Mouse (Mus musculus): ENCODE measurements around the gene Wwox. TPM values are rescaled to one million over a fixed set of nuclear protein-coding genes. Genes with fewer than 3 reads are reported as not detected.

Wwox gene
- polyA plus RNA-seq, 1 experiment from 2014 or later: 10.3 TPM

DNA sequence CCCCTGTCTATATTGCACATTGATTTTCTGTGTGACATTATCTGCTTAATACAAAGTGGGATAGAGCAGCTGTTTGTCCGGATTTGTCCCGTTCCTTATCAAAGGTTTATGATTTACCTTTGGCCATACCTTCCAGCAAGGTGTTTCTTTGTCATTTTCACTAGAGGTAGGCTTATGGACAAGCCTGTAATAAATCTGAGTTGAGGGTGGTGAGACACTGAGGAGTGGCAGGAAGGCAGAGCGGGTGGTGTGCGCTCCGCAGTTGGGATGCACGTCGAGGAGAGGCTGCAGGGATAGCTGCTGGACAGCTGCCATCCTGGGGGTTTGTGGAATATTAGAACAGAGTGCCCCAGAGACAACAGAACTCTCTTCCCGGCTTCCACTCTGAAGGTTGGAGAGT is 458.0 kb downstream of the Wwox start:
- Histone ChIP-seq H3K27ac (ENCODE audit: low read depth, low read length) (no peak overlapping the region), H3K4me2 (no peak overlapping the region), H3K27me3 (ENCODE audit: control insufficient read depth, insufficient read depth, low read length) (no peaks in the 10 kb centered on the region), H3K9me3 (replicated peaks; ENCODE audit: control insufficient read depth, low read length) (no peaks in the 10 kb centered on the region), H3K36me3 (ENCODE audit: control insufficient read depth, insufficient read depth, low read length) (no peaks in the 10 kb centered on the region), H3K4me3 (ENCODE audit: low read depth, low read length) (no peak overlapping the region), H3K4me1 (ENCODE audit: control insufficient read depth, insufficient read depth, low read length) (no peaks in the 10 kb centered on the region), H3K9ac (ENCODE audit: low read depth, low read length) (no peak overlapping the region)
- no peak for ATAC-seq (replicated peaks; ENCODE audit: insufficient number of reproducible peaks, low FRiP score, low TSS enrichment)
- WGBS (ENCODE audit: insufficient replicate concordance): 79% methylated on average over 8 of the region's 8 CpGs

DNA sequence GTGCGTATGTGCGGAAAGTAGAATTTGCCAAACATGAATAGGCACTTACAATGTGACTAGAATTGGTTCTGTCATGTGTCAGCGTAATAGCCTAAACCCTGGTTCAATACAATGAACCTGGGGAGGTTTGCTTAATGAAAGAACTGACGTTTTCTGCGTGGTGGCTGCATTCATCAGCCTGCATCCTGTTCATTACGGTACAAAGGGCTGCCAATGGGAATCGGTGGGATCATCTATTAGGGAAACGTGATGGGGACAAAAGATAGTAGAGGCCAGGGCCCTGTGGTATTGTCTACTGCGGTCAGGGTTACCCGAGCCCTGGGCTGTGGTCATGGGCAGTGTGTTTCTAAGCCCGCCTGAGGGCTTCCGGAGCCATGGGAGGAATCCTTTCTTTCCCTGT is 459.7 kb downstream of the Wwox start:
- H3K4me3 ChIP-seq (ENCODE audit: low read depth, low read length): no peak overlapping the region
- no peaks in the 10 kb centered on the region for H3K36me3 ChIP-seq (ENCODE audit: control insufficient read depth, insufficient read depth, low read length)
- WGBS (ENCODE audit: insufficient replicate concordance): 87% methylated on average over 12 of the region's 12 CpGs
- H3K4me1 ChIP-seq (ENCODE audit: control insufficient read depth, insufficient read depth, low read length): no peaks in the 10 kb centered on the region
- no peak for ATAC-seq (replicated peaks; ENCODE audit: insufficient number of reproducible peaks, low FRiP score, low TSS enrichment)
- H3K27me3 ChIP-seq (ENCODE audit: control insufficient read depth, insufficient read depth, low read length): no peaks in the 10 kb centered on the region
- no peak overlapping the region for H3K4me2 ChIP-seq
- no peak overlapping the region for H3K9ac ChIP-seq (ENCODE audit: low read depth, low read length)
- H3K9me3 ChIP-seq (replicated peaks; ENCODE audit: control insufficient read depth, low read length): no peaks in the 10 kb centered on the region
- no peak overlapping the region for H3K27ac ChIP-seq (ENCODE audit: low read depth, low read length)

DNA sequence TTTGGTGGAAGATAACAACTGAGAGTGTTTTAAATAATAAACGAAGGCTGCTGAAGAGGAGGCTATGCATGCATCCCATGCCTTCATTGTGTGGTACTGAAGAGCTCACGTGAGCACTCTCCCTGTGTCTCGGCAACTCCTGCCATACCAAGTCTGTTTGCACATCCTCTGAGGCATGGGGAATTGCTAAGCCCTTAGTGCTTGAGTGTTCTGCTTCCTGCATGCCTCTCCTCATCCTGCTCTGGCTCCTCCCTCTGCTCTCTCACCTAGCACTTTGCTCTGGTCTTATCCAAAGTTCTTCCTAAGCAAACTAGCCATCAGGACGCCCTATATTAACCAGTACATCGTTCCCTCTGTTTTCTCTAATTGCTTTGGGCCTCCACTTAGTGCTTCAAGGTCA is 463.1 kb downstream of the Wwox start:
- 76% methylated on average over 5 of the region's 5 CpGs for WGBS (ENCODE audit: insufficient replicate concordance)
- no peaks in the 10 kb centered on the region for H3K27me3 ChIP-seq (ENCODE audit: control insufficient read depth, insufficient read depth, low read length)
- no peaks in the 10 kb centered on the region for H3K9me3 ChIP-seq (replicated peaks; ENCODE audit: control insufficient read depth, low read length)
- no peak overlapping the region for H3K27ac ChIP-seq (ENCODE audit: low read depth, low read length)
- no peaks in the 10 kb centered on the region for H3K36me3 ChIP-seq (ENCODE audit: control insufficient read depth, insufficient read depth, low read length)
- H3K4me2 ChIP-seq: no peak overlapping the region
- ATAC-seq (replicated peaks; ENCODE audit: insufficient number of reproducible peaks, low FRiP score, low TSS enrichment): no peak
- H3K4me3 ChIP-seq (ENCODE audit: low read depth, low read length): no peak overlapping the region
- H3K4me1 ChIP-seq (ENCODE audit: control insufficient read depth, insufficient read depth, low read length): no peaks in the 10 kb centered on the region
- no peak overlapping the region for H3K9ac ChIP-seq (ENCODE audit: low read depth, low read length)

DNA sequence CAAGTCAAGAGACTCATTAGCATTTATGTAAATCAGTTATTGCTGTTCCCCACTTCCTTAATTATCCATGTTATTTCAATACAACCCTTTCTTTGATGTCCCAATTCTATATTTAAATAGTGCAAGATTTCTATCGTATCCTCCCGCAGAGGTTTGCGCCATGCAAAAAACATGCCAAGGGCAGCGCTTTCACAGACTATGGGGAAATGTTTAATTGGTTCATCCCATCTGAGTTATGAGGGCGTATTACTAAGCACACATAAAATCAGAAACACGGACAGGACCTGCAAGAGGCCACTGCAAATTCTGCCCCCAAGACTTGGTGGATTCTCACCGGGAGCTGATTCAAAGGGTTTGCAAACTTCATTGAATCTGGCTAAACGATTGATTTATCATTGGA is 468.6 kb downstream of the Wwox start:
- no peak overlapping the region for H3K4me3 ChIP-seq (ENCODE audit: low read depth, low read length)
- ATAC-seq (replicated peaks; ENCODE audit: insufficient number of reproducible peaks, low FRiP score, low TSS enrichment): no peak
- H3K27me3 ChIP-seq (ENCODE audit: control insufficient read depth, insufficient read depth, low read length): no peaks in the 10 kb centered on the region
- no peaks in the 10 kb centered on the region for H3K4me1 ChIP-seq (ENCODE audit: control insufficient read depth, insufficient read depth, low read length)
- H3K36me3 ChIP-seq (ENCODE audit: control insufficient read depth, insufficient read depth, low read length): no peaks in the 10 kb centered on the region
- H3K9me3 ChIP-seq (replicated peaks; ENCODE audit: control insufficient read depth, low read length): no peaks in the 10 kb centered on the region
- no peak overlapping the region for H3K4me2 ChIP-seq
- no peak overlapping the region for H3K27ac ChIP-seq (ENCODE audit: low read depth, low read length)
- no peak overlapping the region for H3K9ac ChIP-seq (ENCODE audit: low read depth, low read length)
- WGBS (ENCODE audit: insufficient replicate concordance): 88% methylated on average over 8 of the region's 8 CpGs

DNA sequence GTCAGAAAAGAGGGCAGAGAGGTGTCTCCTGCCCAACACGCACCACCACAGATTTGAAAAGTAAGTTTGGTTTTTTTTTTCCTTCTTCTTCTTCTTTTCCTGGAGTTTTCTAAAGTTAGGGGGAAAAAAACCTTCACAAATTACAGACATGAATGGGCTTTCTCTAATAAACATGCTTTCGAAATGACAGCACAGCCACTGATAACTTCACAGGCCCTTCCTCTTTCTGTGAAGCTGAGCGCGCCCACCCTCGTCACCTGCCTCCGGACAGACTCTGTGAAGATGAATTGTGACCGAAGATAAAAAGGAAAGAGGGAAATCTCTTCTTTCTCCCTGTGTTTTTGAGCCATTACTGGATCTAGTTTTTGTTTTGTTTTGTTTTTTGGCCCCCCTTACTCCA is 469.1 kb downstream of the Wwox start:
- no peak overlapping the region for H3K9ac ChIP-seq (ENCODE audit: low read depth, low read length)
- no peak for ATAC-seq (replicated peaks; ENCODE audit: insufficient number of reproducible peaks, low FRiP score, low TSS enrichment)
- no peaks in the 10 kb centered on the region for H3K4me1 ChIP-seq (ENCODE audit: control insufficient read depth, insufficient read depth, low read length)
- no peak overlapping the region for H3K27ac ChIP-seq (ENCODE audit: low read depth, low read length)
- H3K36me3 ChIP-seq (ENCODE audit: control insufficient read depth, insufficient read depth, low read length): no peaks in the 10 kb centered on the region
- no peak overlapping the region for H3K4me2 ChIP-seq
- no peaks in the 10 kb centered on the region for H3K27me3 ChIP-seq (ENCODE audit: control insufficient read depth, insufficient read depth, low read length)
- WGBS (ENCODE audit: insufficient replicate concordance): 70% methylated on average over 7 of the region's 7 CpGs
- no peak overlapping the region for H3K4me3 ChIP-seq (ENCODE audit: low read depth, low read length)
- no peaks in the 10 kb centered on the region for H3K9me3 ChIP-seq (replicated peaks; ENCODE audit: control insufficient read depth, low read length)

DNA sequence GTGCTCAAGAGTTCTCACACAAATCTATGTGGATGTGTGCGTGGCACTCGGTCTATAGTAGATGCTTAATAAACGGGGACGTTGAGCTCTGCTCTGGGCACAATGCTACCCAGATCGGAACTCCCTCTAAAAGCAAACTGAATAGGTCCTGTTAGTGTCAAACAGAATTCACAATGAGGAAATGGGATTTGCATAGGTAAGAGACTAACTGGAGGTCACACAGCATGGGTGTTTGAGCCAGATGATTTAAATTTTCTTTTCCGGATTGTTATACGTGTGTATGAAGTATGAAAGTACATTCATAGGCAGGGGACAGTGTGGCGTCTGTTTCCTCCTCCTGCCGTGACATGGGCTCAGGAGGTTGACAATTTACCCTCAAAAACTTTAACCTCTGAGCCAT is 469.7 kb downstream of the Wwox start:
- 79% methylated on average over 9 of the region's 9 CpGs for WGBS (ENCODE audit: insufficient replicate concordance)
- no peaks in the 10 kb centered on the region for H3K9me3 ChIP-seq (replicated peaks; ENCODE audit: control insufficient read depth, low read length)
- no peak for ATAC-seq (replicated peaks; ENCODE audit: insufficient number of reproducible peaks, low FRiP score, low TSS enrichment)
- H3K36me3 ChIP-seq (ENCODE audit: control insufficient read depth, insufficient read depth, low read length): no peaks in the 10 kb centered on the region
- H3K4me2 ChIP-seq: no peak overlapping the region
- H3K4me1 ChIP-seq (ENCODE audit: control insufficient read depth, insufficient read depth, low read length): no peaks in the 10 kb centered on the region
- no peak overlapping the region for H3K4me3 ChIP-seq (ENCODE audit: low read depth, low read length)
- no peak overlapping the region for H3K27ac ChIP-seq (ENCODE audit: low read depth, low read length)
- H3K9ac ChIP-seq (ENCODE audit: low read depth, low read length): no peak overlapping the region
- no peaks in the 10 kb centered on the region for H3K27me3 ChIP-seq (ENCODE audit: control insufficient read depth, insufficient read depth, low read length)

DNA sequence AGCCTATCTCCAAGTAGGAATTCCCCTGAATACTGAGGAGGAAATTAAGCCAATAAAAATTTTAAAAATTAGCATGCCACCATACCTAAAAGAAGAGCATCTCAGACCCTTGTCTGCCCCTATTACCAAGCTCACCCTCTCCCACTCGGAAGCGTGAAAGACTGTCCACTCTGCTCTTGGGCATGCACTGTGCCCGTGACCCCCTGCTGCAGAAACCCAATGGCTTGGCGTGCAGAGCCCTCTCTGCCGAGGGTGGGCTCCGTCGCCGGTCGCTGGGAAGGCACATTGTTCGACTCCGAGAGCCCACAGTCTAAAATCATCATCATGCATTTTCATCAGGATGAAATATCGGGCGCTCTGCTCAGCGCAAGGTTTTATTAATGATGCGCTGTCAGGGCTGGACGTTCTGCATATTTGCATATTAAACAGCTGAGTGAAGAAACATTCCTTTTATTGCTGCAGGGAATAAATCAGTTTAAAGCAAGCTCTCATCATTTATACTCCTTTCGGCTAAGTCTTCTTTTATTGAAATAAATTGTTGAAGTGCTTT is 471.7 kb downstream of the Wwox start:
- WGBS (ENCODE audit: insufficient replicate concordance): 88% methylated on average over 17 of the region's 17 CpGs

DNA sequence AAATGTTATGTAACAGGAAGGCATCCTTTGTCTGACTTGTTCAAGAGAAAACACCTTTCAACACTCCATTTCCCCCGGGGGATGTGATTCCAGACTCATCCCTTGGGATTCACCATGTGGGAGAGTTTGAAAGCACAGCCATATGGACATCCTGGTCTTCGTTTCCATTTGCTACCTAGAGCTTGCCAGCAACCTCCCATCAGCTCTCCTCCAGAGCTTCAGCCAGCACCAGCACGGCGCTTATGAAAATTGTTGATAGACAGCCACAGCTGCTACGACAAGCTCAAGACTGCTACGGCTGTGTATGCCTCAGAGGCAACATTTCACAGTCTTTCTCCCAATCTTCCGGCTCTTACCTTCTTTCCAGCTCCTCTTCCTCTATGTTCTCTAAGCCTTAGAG is 484.2 kb downstream of the Wwox start:
- no peaks in the 10 kb centered on the region for H3K9me3 ChIP-seq (replicated peaks; ENCODE audit: control insufficient read depth, low read length)
- no peak overlapping the region for H3K9ac ChIP-seq (ENCODE audit: low read depth, low read length)
- H3K4me3 ChIP-seq (ENCODE audit: low read depth, low read length): no peak overlapping the region
- H3K27ac ChIP-seq (ENCODE audit: low read depth, low read length): no peak overlapping the region
- no peak for ATAC-seq (replicated peaks; ENCODE audit: insufficient number of reproducible peaks, low FRiP score, low TSS enrichment)
- no peak overlapping the region for H3K4me2 ChIP-seq
- H3K4me1 ChIP-seq (ENCODE audit: control insufficient read depth, insufficient read depth, low read length): peaks cover 7% of the 10 kb centered on the region; the same call in 1 of the 2 replicates
- no peaks in the 10 kb centered on the region for H3K27me3 ChIP-seq (ENCODE audit: control insufficient read depth, insufficient read depth, low read length)
- H3K36me3 ChIP-seq (ENCODE audit: control insufficient read depth, insufficient read depth, low read length): no peaks in the 10 kb centered on the region
- 78% methylated on average over 7 of the region's 7 CpGs for WGBS (ENCODE audit: insufficient replicate concordance)

More for the DNA sequence above, 471.7 kb downstream of the Wwox start:
- no peak overlapping the region for H3K9ac ChIP-seq (ENCODE audit: low read depth, low read length)
- no peaks in the 10 kb centered on the region for H3K36me3 ChIP-seq (ENCODE audit: control insufficient read depth, insufficient read depth, low read length)
- ATAC-seq (replicated peaks; ENCODE audit: insufficient number of reproducible peaks, low FRiP score, low TSS enrichment): no peak
- H3K4me1 ChIP-seq (ENCODE audit: control insufficient read depth, insufficient read depth, low read length): no peaks in the 10 kb centered on the region
- H3K4me3 ChIP-seq (ENCODE audit: low read depth, low read length): no peak overlapping the region
- H3K27me3 ChIP-seq (ENCODE audit: control insufficient read depth, insufficient read depth, low read length): no peaks in the 10 kb centered on the region
- no peak overlapping the region for H3K4me2 ChIP-seq
- no peaks in the 10 kb centered on the region for H3K9me3 ChIP-seq (replicated peaks; ENCODE audit: control insufficient read depth, low read length)
- no peak overlapping the region for H3K27ac ChIP-seq (ENCODE audit: low read depth, low read length)

DNA sequence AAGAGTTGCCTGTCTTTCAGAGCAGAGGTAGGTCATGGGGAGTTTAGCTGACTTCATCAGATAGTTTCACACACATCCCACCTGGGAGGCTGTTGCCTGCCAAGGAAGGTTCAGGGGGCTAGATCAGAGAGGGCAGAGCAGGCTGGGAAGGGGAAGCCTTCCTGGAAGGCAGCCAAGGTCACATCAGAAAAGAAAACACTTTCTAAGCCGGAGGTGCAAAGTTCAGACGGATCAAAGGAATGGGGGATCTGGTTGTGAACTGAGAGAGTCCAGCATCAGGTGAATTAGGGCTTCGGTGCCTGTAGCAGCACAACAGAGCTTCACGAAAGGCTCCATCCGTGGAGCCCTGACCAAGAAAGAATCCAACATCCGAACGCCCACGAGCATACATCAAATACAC is 488.0 kb downstream of the Wwox start:
- H3K27me3 ChIP-seq (ENCODE audit: control insufficient read depth, insufficient read depth, low read length): no peaks in the 10 kb centered on the region
- H3K4me2 ChIP-seq: no peak overlapping the region
- no peaks in the 10 kb centered on the region for H3K9me3 ChIP-seq (replicated peaks; ENCODE audit: control insufficient read depth, low read length)
- no peak overlapping the region for H3K4me3 ChIP-seq (ENCODE audit: low read depth, low read length)
- no peak overlapping the region for H3K9ac ChIP-seq (ENCODE audit: low read depth, low read length)
- H3K27ac ChIP-seq (ENCODE audit: low read depth, low read length): no peak overlapping the region
- no peak for ATAC-seq (replicated peaks; ENCODE audit: insufficient number of reproducible peaks, low FRiP score, low TSS enrichment)
- 55% methylated on average over 8 of the region's 8 CpGs for WGBS (ENCODE audit: insufficient replicate concordance)
- H3K4me1 ChIP-seq (ENCODE audit: control insufficient read depth, insufficient read depth, low read length): peaks cover 7% of the 10 kb centered on the region; the same call in 1 of the 2 replicates
- no peaks in the 10 kb centered on the region for H3K36me3 ChIP-seq (ENCODE audit: control insufficient read depth, insufficient read depth, low read length)
